Mouse (Mus musculus) midbrain, embryonic 10.5 days (tissue): ENCODE results near the gene Fxyd2. TPM values are rescaled to one million over a fixed set of nuclear protein-coding genes. Genes with fewer than 3 reads are reported as not detected.

Experiments used
- DNase-seq: peaks from one replicate; pipeline ENCODE4 v3.0.0-alpha.2; 2017; ENCODE audit warnings: low spot score
- H3K27ac ChIP-seq: fragments of 300-500 bp; sonication (generic); replicated peaks from 2 replicates; pipeline ENCODE4 v1.5.1; 2016; ENCODE audit warnings: mild to moderate bottlenecking
- H3K27me3 ChIP-seq: fragments of 300-500 bp; sonication (generic); 2 replicates; pipeline ENCODE4 v1.6.1; 2016; ENCODE audit warnings: low read depth, mild to moderate bottlenecking; ENCODE audit not compliant: poor library complexity, severe bottlenecking
- H3K36me3 ChIP-seq: fragments of 300-500 bp; sonication (generic); 2 replicates; pipeline ENCODE4 v1.6.1; 2016; ENCODE audit warnings: mild to moderate bottlenecking, moderate library complexity
- H3K4me1 ChIP-seq: fragments of 300-500 bp; sonication (generic); 2 replicates; pipeline ENCODE4 v1.6.1; 2016
- H3K4me3 ChIP-seq: fragments of 300-500 bp; sonication (generic); 2 replicates; pipeline ENCODE4 v1.5.1; 2016; ENCODE audit warnings: mild to moderate bottlenecking, moderate library complexity
- H3K9me3 ChIP-seq: fragments of 300-500 bp; sonication (generic); replicated peaks from 2 replicates; pipeline ENCODE4 v1.6.1; 2016; ENCODE audit warnings: mild to moderate bottlenecking
- WGBS: fragments of 180-500 bp; shearing (Covaris S2); methylation state at CpG from one replicate; pipeline ENCODE4 v1.1.7; 2016; 5-methylcytosine and 5-hydroxymethylcytosine counted together
- polyA plus RNA-seq: library from polyadenylated mRNA; unstranded; fragments of >200 nt; fragmentation: Nextera tagmentation; extraction: Ambion mirVana; gene quantifications from 2 replicates; pipeline ENCODE4 v1.2.1, GENCODE M21; 2016

Fxyd2 gene
- polyA plus RNA-seq, 1 experiment from 2014 or later: 0.83 TPM

- Histone ChIP-seq H3K27me3 (no peaks in the 10 kb centered on the region; the same call in 1 of the 2 replicates), H3K36me3 (peaks cover 33% of the 10 kb centered on the region), H3K9me3 (no peaks in the 10 kb centered on the region), H3K4me3 (no peak overlapping the region), H3K4me1 (no peaks in the 10 kb centered on the region), H3K27ac (no peak overlapping the region)
- WGBS: 64% methylated on average over 1 of the region's 1 CpGs
- DNase-seq: no peak
Observed at GRCm38 (mm10) chr9:45398336-45398735, 1.1 kb upstream of the Fxyd2 start.

GRCm38 (mm10) chr9:45401851-45402250 lies 2.4 kb downstream of the Fxyd2 start:
- H3K4me3 ChIP-seq: no peak overlapping the region
- no peak for DNase-seq
- no peaks in the 10 kb centered on the region for H3K9me3 ChIP-seq
- H3K27me3 ChIP-seq: no peaks in the 10 kb centered on the region; the same call in 1 of the 2 replicates
- no peaks in the 10 kb centered on the region for H3K36me3 ChIP-seq
- WGBS: 64% methylated on average over 4 of the region's 4 CpGs
- no peak overlapping the region for H3K27ac ChIP-seq
- H3K4me1 ChIP-seq: no peaks in the 10 kb centered on the region

GRCm38 (mm10) chr9:45402957-45403356 lies 3.5 kb downstream of the Fxyd2 start:
- WGBS: 54% methylated on average over 2 of the region's 2 CpGs
- H3K27me3 ChIP-seq: peaks cover 4% of the 10 kb centered on the region; the same call in 1 of the 2 replicates
- no peaks in the 10 kb centered on the region for H3K9me3 ChIP-seq
- H3K4me3 ChIP-seq: no peak overlapping the region
- DNase-seq: no peak
- H3K4me1 ChIP-seq: peaks cover 4% of the 10 kb centered on the region
- H3K27ac ChIP-seq: no peak overlapping the region
- H3K36me3 ChIP-seq: no peaks in the 10 kb centered on the region

- no peaks in the 10 kb centered on the region for H3K9me3 ChIP-seq
- no peaks in the 10 kb centered on the region for H3K36me3 ChIP-seq
- H3K27me3 ChIP-seq: peaks cover 19% of the 10 kb centered on the region
- no peak for DNase-seq
- H3K27ac ChIP-seq: no peak overlapping the region
- WGBS: 82% methylated on average over 5 of the region's 5 CpGs
- H3K4me3 ChIP-seq: no peak overlapping the region
- H3K4me1 ChIP-seq: peaks cover 10% of the 10 kb centered on the region
Observed at GRCm38 (mm10) chr9:45405694-45406093, 6.2 kb downstream of the Fxyd2 start.

- peaks cover 10% of the 10 kb centered on the region for H3K4me1 ChIP-seq
- peaks cover 25% of the 10 kb centered on the region for H3K27me3 ChIP-seq
- 88% methylated on average over 3 of the region's 3 CpGs for WGBS
- H3K27ac ChIP-seq: no peak overlapping the region
- H3K4me3 ChIP-seq: no peak overlapping the region
- DNase-seq: no peak
- no peaks in the 10 kb centered on the region for H3K36me3 ChIP-seq
- H3K9me3 ChIP-seq: no peaks in the 10 kb centered on the region
Observed at GRCm38 (mm10) chr9:45406808-45407207, 7.3 kb downstream of the Fxyd2 start.

GRCm38 (mm10) chr9:45407706-45408675 lies 8.5 kb downstream of the Fxyd2 start:
- Histone ChIP-seq H3K4me1 (peaks cover 18% of the 10 kb centered on the region), H3K27me3 (peaks cover 25% of the 10 kb centered on the region), H3K27ac (peak overlapping the region; percentile 73), H3K9me3 (no peaks in the 10 kb centered on the region), H3K4me3 (peak overlapping the region; percentile 43), H3K36me3 (no peaks in the 10 kb centered on the region)
- WGBS: 41% methylated on average over 33 of the region's 33 CpGs
- peak; percentile 82 for DNase-seq

- no peaks in the 10 kb centered on the region for H3K36me3 ChIP-seq
- H3K9me3 ChIP-seq: no peaks in the 10 kb centered on the region
- WGBS: 87% methylated on average over 5 of the region's 5 CpGs
- no peak for DNase-seq
- H3K27ac ChIP-seq: no peak overlapping the region
- H3K4me1 ChIP-seq: peaks cover 18% of the 10 kb centered on the region
- H3K4me3 ChIP-seq: no peak overlapping the region
- H3K27me3 ChIP-seq: peaks cover 25% of the 10 kb centered on the region
Observed at GRCm38 (mm10) chr9:45410193-45410592, 10.7 kb downstream of the Fxyd2 start.

- no peak overlapping the region for H3K27ac ChIP-seq
- H3K4me3 ChIP-seq: no peak overlapping the region
- H3K4me1 ChIP-seq: peaks cover 18% of the 10 kb centered on the region
- WGBS: 93% methylated on average over 2 of the region's 2 CpGs
- H3K27me3 ChIP-seq: peaks cover 25% of the 10 kb centered on the region
- no peaks in the 10 kb centered on the region for H3K9me3 ChIP-seq
- H3K36me3 ChIP-seq: no peaks in the 10 kb centered on the region
- no peak for DNase-seq
Observed at GRCm38 (mm10) chr9:45410614-45411013, 11.1 kb downstream of the Fxyd2 start.

- Histone ChIP-seq H3K9me3 (no peaks in the 10 kb centered on the region), H3K27me3 (peaks cover 25% of the 10 kb centered on the region), H3K4me3 (no peak overlapping the region), H3K4me1 (peaks cover 18% of the 10 kb centered on the region), H3K36me3 (no peaks in the 10 kb centered on the region), H3K27ac (no peak overlapping the region)
- 86% methylated on average over 3 of the region's 3 CpGs for WGBS
- DNase-seq: no peak
Observed at GRCm38 (mm10) chr9:45411111-45411510, 11.6 kb downstream of the Fxyd2 start.

- peak; percentile 28 for DNase-seq
- Histone ChIP-seq H3K27ac (0 out of 2 replicates have a peak overlapping the region, but pooled peaks have one; percentile 46), H3K4me3 (0 out of 2 replicates have a peak overlapping the region, but pooled peaks have one; percentile 11), H3K27me3 (peaks cover 25% of the 10 kb centered on the region), H3K9me3 (no peaks in the 10 kb centered on the region), H3K36me3 (no peaks in the 10 kb centered on the region), H3K4me1 (peaks cover 18% of the 10 kb centered on the region)
- 30% methylated on average over 7 of the region's 7 CpGs for WGBS
Observed at GRCm38 (mm10) chr9:45411803-45412202, 12.3 kb downstream of the Fxyd2 start.

- H3K27ac ChIP-seq: 0 out of 2 replicates have a peak overlapping the region, but pooled peaks have one; percentile 46
- no peaks in the 10 kb centered on the region for H3K36me3 ChIP-seq
- peaks cover 18% of the 10 kb centered on the region for H3K4me1 ChIP-seq
- H3K9me3 ChIP-seq: no peaks in the 10 kb centered on the region
- peak; percentile 90 for DNase-seq
- H3K27me3 ChIP-seq: peaks cover 25% of the 10 kb centered on the region
- WGBS: 11% methylated on average over 10 of the region's 10 CpGs
- H3K4me3 ChIP-seq: 0 out of 2 replicates have a peak overlapping the region, but pooled peaks have one; percentile 11
Observed at GRCm38 (mm10) chr9:45412287-45412686, 12.8 kb downstream of the Fxyd2 start.

- H3K36me3 ChIP-seq: no peaks in the 10 kb centered on the region
- H3K4me3 ChIP-seq: no peak overlapping the region
- DNase-seq: no peak
- H3K9me3 ChIP-seq: no peaks in the 10 kb centered on the region
- WGBS: 72% methylated on average over 4 of the region's 4 CpGs
- no peak overlapping the region for H3K27ac ChIP-seq
- peaks cover 14% of the 10 kb centered on the region for H3K4me1 ChIP-seq
- peaks cover 21% of the 10 kb centered on the region for H3K27me3 ChIP-seq
Observed at GRCm38 (mm10) chr9:45412700-45413477, 13.4 kb downstream of the Fxyd2 start.
